Mouse (Mus musculus) neural tube, embryonic 14.5 days (tissue): ENCODE data around the gene Pigk. TPM values are rescaled to one million over a fixed set of nuclear protein-coding genes. Genes with fewer than 3 reads are reported as not detected.

ENCODE experiments used
- ATAC-seq: fragments of 200-750 bp; cut with Nextera tagmentation; 2 replicates; pipeline ENCODE4 v1.8.0; 2017; ENCODE audit warnings: low read depth, mild to moderate bottlenecking, moderate TSS enrichment, moderate library complexity
- H3K27ac ChIP-seq: fragments of 300-500 bp; sonication (generic); 2 replicates; pipeline ENCODE4 v1.5.1; 2014; ENCODE audit warnings: low read depth, mild to moderate bottlenecking, control low read depth, low read length, moderate library complexity, mixed read lengths
- H3K27me3 ChIP-seq: fragments of 300-500 bp; sonication (generic); 2 replicates; pipeline ENCODE4 v1.6.1; 2014; ENCODE audit warnings: low read length; ENCODE audit not compliant: control insufficient read depth, insufficient read depth
- H3K36me3 ChIP-seq: fragments of 300-500 bp; sonication (generic); 2 replicates; pipeline ENCODE4 v1.6.1; 2014; ENCODE audit warnings: low read length, mixed read lengths; ENCODE audit not compliant: control insufficient read depth, insufficient read depth
- H3K4me1 ChIP-seq: fragments of 300-500 bp; sonication (generic); 2 replicates; pipeline ENCODE4 v1.6.1; 2014; ENCODE audit warnings: low read length; ENCODE audit not compliant: control insufficient read depth, insufficient read depth
- H3K4me2 ChIP-seq: fragments of 300-500 bp; sonication (generic); 2 replicates; pipeline ENCODE4 v1.6.1; 2014; ENCODE audit warnings: mild to moderate bottlenecking, low read depth, low read length, control low read depth
- H3K4me3 ChIP-seq: fragments of 300-500 bp; sonication (generic); 2 replicates; pipeline ENCODE4 v1.5.1; 2014; ENCODE audit warnings: low read depth, low read length, control low read depth, mixed read lengths
- H3K9ac ChIP-seq: fragments of 300-500 bp; sonication (generic); replicated peaks from 2 replicates; pipeline ENCODE4 v1.6.1; 2014; ENCODE audit warnings: low read depth, mild to moderate bottlenecking, control low read depth, low read length, mixed read lengths
- H3K9me3 ChIP-seq: fragments of 300-500 bp; sonication (generic); 2 replicates; pipeline ENCODE4 v1.6.1; 2016; ENCODE audit warnings: low read length; ENCODE audit not compliant: control insufficient read depth
- WGBS: fragments of 180-500 bp; shearing (Covaris S2); extraction: QIAGEN DNeasy Blood & Tissue Kit; methylation state at CpG from one replicate; pipeline ENCODE4 v1.1.7; 2014; 5-methylcytosine and 5-hydroxymethylcytosine counted together
- polyA plus RNA-seq: library from polyadenylated mRNA; unstranded; fragments of >200 nt; fragmentation: Nextera tagmentation; extraction: Ambion mirVana; gene quantifications from 2 replicates; pipeline ENCODE4 v1.2.1, GENCODE M21; 2014

Pigk gene
- polyA plus RNA-seq, 1 experiment from 2014 or later: 50.3 TPM

GRCm38 (mm10) chr3:152793006-152793405 lies 79.1 kb downstream of the Pigk start:
- Histone ChIP-seq H3K27ac (no peak overlapping the region), H3K4me3 (no peak overlapping the region), H3K27me3 (no peaks in the 10 kb centered on the region), H3K9me3 (no peaks in the 10 kb centered on the region), H3K4me1 (no peaks in the 10 kb centered on the region), H3K9ac (no peak overlapping the region), H3K36me3 (no peaks in the 10 kb centered on the region), H3K4me2 (no peak overlapping the region)
- WGBS: 89% methylated on average over 4 of the region's 4 CpGs
- no peak for ATAC-seq

GRCm38 (mm10) chr3:152796216-152796615 lies 82.3 kb downstream of the Pigk start:
- H3K36me3 ChIP-seq: no peaks in the 10 kb centered on the region
- H3K4me1 ChIP-seq: no peaks in the 10 kb centered on the region
- no peaks in the 10 kb centered on the region for H3K9me3 ChIP-seq
- no peak overlapping the region for H3K9ac ChIP-seq
- 78% methylated on average over 4 of the region's 4 CpGs for WGBS
- no peak overlapping the region for H3K4me2 ChIP-seq
- H3K4me3 ChIP-seq: no peak overlapping the region
- H3K27me3 ChIP-seq: no peaks in the 10 kb centered on the region
- ATAC-seq: no peak
- no peak overlapping the region for H3K27ac ChIP-seq

- WGBS: 13% methylated on average over 2 of the region's 2 CpGs
- no peak overlapping the region for H3K9ac ChIP-seq
- H3K27me3 ChIP-seq: no peaks in the 10 kb centered on the region
- no peaks in the 10 kb centered on the region for H3K36me3 ChIP-seq
- H3K4me2 ChIP-seq: no peak overlapping the region
- no peaks in the 10 kb centered on the region for H3K9me3 ChIP-seq
- no peak overlapping the region for H3K27ac ChIP-seq
- no peak for ATAC-seq
- H3K4me1 ChIP-seq: no peaks in the 10 kb centered on the region
- no peak overlapping the region for H3K4me3 ChIP-seq
These were observed 83.5 kb downstream of the Pigk start for GRCm38 (mm10) chr3:152797354-152797753.

GRCm38 (mm10) chr3:152799738-152800431 lies 86.0 kb downstream of the Pigk start:
- no peak for ATAC-seq
- Histone ChIP-seq H3K4me3 (no peak overlapping the region), H3K27ac (no peak overlapping the region), H3K4me2 (no peak overlapping the region), H3K9me3 (no peaks in the 10 kb centered on the region), H3K4me1 (no peaks in the 10 kb centered on the region), H3K27me3 (no peaks in the 10 kb centered on the region), H3K36me3 (no peaks in the 10 kb centered on the region), H3K9ac (no peak overlapping the region)
- WGBS: 86% methylated on average over 9 of the region's 9 CpGs

GRCm38 (mm10) chr3:152813905-152814304 lies 100.0 kb downstream of the Pigk start:
- H3K9ac ChIP-seq: no peak overlapping the region
- ATAC-seq: no peak
- H3K4me1 ChIP-seq: no peaks in the 10 kb centered on the region
- no peak overlapping the region for H3K27ac ChIP-seq
- H3K36me3 ChIP-seq: no peaks in the 10 kb centered on the region
- H3K4me2 ChIP-seq: no peak overlapping the region
- no peak overlapping the region for H3K4me3 ChIP-seq
- H3K27me3 ChIP-seq: no peaks in the 10 kb centered on the region
- 82% methylated on average over 4 of the region's 4 CpGs for WGBS
- no peaks in the 10 kb centered on the region for H3K9me3 ChIP-seq

GRCm38 (mm10) chr3:152815110-152815509 lies 101.2 kb downstream of the Pigk start:
- Histone ChIP-seq H3K36me3 (no peaks in the 10 kb centered on the region), H3K27me3 (no peaks in the 10 kb centered on the region), H3K9me3 (no peaks in the 10 kb centered on the region), H3K4me2 (no peak overlapping the region), H3K4me3 (no peak overlapping the region), H3K27ac (no peak overlapping the region), H3K4me1 (no peaks in the 10 kb centered on the region), H3K9ac (no peak overlapping the region)
- 93% methylated on average over 5 of the region's 5 CpGs for WGBS
- ATAC-seq: no peak

GRCm38 (mm10) chr3:152820406-152820805 lies 106.5 kb downstream of the Pigk start:
- no peak overlapping the region for H3K4me3 ChIP-seq
- no peaks in the 10 kb centered on the region for H3K9me3 ChIP-seq
- no peak overlapping the region for H3K4me2 ChIP-seq
- H3K27ac ChIP-seq: no peak overlapping the region
- H3K36me3 ChIP-seq: no peaks in the 10 kb centered on the region
- WGBS: 80% methylated on average over 3 of the region's 3 CpGs
- H3K9ac ChIP-seq: no peak overlapping the region
- no peaks in the 10 kb centered on the region for H3K27me3 ChIP-seq
- no peak for ATAC-seq
- no peaks in the 10 kb centered on the region for H3K4me1 ChIP-seq

GRCm38 (mm10) chr3:152821202-152821601 lies 107.3 kb downstream of the Pigk start:
- no peaks in the 10 kb centered on the region for H3K36me3 ChIP-seq
- WGBS: 64% methylated on average over 14 of the region's 14 CpGs
- no peaks in the 10 kb centered on the region for H3K4me1 ChIP-seq
- no peak for ATAC-seq
- no peaks in the 10 kb centered on the region for H3K9me3 ChIP-seq
- H3K9ac ChIP-seq: no peak overlapping the region
- H3K4me3 ChIP-seq: no peak overlapping the region
- no peak overlapping the region for H3K4me2 ChIP-seq
- H3K27me3 ChIP-seq: no peaks in the 10 kb centered on the region
- H3K27ac ChIP-seq: no peak overlapping the region

- Histone ChIP-seq H3K27me3 (no peaks in the 10 kb centered on the region), H3K9me3 (no peaks in the 10 kb centered on the region), H3K9ac (no peak overlapping the region), H3K27ac (no peak overlapping the region), H3K4me1 (peaks cover 7% of the 10 kb centered on the region; the same call in 1 of the 2 replicates), H3K36me3 (no peaks in the 10 kb centered on the region), H3K4me2 (no peak overlapping the region), H3K4me3 (no peak overlapping the region)
- ATAC-seq: no peak
- 65% methylated on average over 3 of the region's 3 CpGs for WGBS
These were observed 117.5 kb downstream of the Pigk start for GRCm38 (mm10) chr3:152831377-152831776.
